Mouse (Mus musculus) lung, postnatal 14 days (tissue): Measurements from ENCODE around the gene Rbm41.

Experiments used
- DNase-seq: peaks from one replicate; pipeline ENCODE4 v3.0.0; 2021

The Rbm41 gene

DNA sequence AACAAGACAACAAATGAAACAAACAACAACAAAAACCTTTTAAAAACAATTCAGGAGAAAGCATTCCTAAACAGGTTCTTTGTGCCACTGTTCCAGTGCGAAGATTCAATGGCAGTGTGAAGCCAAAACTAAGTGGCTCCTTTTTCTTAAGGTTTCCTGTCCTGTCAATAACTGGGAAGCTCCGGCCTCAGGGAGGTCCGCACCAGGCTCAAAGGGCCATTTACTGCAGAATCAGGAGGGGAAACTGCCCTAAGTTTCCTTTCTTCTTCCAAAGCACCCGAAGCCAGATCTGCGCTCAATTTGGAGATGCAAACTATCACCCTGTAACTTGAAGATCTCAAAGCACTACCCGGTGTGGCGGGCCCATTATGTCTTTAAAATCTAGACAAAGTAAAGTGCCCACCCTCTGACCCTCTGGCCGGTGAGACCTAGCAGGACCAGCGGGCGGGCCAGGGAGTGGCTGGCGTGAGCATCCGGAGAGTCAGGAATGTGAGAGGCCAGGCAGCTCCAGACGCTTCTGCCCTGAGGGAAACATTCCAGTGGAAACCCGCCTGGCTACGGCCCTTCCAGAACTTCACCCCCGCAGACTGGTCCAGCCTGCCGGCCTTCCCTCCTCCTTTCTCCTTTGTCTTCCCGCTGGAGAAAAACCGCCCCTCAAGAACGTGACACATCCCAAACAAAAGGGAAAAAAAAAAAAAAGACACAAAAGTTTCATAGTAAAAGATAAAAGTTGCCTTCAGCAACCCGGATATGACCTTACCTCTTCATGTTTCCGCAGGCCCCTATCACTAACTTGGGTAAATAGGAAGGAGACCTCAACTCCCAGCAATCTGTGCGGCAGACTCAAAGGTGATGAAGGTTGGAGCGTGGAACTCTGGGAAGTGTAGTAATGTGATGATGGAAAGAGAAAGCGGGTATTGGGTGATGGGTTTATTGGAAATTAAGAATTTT is at the start of gene Rbm41:
Gene Rbm41, minus strand, starts transcription at position 856 of the 951 bp plus-strand sequence.
- peak; percentile 26 for DNase-seq

DNA sequence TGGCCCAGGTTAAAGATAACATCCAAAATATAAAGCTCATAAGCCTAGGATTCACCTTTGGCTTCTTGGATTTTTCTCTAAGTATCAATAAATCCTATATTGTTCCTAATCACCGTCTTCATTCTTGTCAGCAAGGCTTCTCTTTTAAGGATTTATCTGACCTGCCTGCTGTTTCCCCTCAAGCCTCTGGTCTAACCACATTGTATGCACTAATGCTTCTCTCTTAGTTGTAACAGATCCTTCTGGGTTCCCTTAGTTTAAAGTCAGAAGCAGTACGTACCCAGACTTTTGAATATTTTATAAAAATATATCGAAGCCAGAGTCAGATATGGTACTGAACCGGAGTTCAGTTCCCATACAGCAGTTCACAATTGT is 283 bp upstream of the Rbm41 start:
- DNase-seq, result no peak

DNA sequence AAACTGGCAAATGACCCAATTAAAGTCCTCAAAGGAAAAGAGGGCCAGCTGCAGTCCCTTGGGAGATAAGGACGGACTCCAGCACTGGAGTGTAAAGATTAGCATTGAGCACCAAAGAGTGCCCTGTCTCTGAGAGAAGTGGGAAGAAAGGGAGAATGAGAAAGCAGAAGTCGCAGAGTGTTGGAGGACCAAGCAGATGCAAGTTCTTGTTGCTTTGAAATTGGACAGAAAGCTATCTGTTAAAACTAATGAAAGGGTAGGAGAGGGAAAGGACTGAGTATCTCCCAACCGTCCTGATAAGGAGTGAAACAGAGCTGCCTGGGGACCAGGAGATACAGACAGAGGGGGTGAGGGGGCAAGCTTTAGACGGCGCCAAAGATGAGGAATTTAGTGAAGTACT is 16.3 kb downstream of the Rbm41 start:
- no peak for DNase-seq

DNA sequence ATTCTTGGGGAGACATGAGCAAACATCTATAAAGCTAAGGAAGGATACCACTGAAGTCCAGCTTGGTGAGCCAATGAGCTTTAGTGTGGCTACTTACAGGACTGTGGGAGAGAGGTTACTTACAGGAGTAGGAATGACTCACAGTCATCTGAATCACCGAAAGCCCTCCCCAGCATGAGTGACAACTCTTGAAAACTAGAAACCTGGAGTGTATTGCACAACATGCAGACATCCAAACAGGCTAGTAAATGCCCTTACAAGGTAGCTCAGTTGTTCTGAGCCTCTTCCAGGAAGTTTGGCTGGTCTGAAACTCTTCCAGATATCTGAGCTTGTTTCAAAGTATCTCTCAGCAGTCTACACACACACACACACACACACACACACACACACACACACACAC is 64.9 kb downstream of the Rbm41 start:
- no peak for DNase-seq

DNA sequence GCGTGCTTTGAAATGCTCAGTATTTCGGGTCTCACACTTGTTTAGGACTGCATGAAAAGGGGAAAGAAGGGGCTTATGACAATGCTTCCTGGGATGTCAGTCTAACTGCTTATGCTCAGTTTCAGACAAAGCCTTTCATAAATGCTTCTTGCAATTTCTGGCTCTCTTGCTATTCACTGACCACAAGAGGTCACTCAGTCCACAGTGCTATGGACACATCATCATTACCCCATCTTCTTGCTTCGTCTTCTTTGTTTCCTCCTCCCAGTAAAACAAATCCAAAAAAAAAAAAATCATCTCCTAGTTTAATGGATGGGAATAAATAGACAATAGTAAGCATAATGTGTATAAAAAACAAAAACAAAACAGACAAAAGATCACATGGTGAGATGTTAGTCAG is 65.9 kb downstream of the Rbm41 start:
- no peak for DNase-seq

DNA sequence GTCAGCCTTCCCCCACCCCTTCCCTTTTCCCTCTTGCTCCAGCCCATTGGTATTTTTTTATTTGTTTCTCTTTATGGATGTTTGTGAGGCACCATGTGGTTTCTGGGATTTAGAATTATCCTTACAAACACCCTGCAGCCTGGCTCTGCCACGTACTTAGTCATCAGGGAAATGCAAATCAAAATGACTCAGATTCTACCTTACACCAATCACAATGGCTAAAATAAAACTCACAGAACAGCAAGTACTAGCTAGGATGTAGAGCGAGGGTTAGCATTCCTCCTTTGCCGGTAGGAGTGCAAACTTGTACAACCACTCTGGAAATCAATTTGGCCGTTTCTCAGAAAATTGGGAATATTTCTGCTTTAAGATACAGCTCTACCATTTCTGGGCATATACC is 77.8 kb downstream of the Rbm41 start:
- DNase-seq, result no peak

DNA sequence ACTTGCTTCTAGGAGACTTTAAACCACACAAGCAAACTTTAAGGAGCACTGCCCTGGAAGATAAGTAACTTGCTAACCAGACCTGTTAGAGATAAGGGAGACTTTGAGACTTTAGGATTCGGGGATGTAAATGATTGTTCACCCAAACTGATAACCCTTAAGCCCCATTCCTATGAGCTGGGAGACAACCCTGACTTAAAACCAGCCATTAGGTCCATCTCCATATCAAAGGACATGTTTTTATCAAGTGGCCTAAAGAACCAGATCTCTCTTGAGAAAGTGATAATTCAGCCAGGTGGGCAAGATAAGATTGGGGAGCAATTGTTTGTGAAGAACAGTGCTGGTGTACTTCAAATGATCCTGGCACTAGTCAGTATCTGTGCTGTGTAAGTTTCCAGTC is 107.0 kb downstream of the Rbm41 start:
- DNase-seq, result no peak

DNA sequence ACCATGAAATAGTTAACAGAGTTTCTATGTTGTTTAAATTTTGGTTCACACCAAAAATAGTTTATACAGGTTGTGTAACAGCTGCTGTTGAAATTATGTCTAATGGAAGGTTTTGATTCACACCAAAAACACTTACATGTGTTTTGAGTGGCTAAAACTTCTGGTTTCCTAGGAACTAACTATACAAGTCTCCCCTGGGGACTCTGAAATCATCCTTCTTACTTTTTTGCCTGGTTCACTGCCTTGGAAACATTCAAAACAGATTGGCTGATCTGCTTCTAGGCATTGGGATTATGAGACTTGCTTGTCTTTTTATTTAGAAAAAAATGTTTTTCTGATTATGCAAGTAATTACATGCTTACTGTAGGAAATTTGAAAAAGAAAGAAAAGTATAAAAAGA is 115.2 kb downstream of the Rbm41 start:
- DNase-seq, result no peak

DNA sequence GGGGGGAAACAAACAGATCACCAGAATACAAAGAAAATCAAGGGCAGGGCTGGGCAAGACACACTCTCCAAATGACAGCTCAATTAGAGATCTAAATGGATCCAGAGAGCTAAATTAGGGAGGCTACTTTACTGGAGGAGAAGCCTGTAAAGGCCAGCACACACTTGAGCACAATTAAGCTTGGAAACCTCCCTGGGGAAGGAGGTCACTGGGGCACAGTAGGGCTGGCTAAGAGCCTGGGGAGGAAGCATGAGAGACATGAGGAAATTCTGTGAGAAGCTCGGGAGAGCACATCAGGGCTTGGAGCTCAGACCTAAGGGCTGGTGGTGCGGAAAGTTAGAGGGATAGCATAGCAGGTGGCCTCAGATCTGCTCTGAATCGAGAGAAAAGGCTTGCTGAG is 120.5 kb downstream of the Rbm41 start:
- DNase-seq, result no peak

DNA sequence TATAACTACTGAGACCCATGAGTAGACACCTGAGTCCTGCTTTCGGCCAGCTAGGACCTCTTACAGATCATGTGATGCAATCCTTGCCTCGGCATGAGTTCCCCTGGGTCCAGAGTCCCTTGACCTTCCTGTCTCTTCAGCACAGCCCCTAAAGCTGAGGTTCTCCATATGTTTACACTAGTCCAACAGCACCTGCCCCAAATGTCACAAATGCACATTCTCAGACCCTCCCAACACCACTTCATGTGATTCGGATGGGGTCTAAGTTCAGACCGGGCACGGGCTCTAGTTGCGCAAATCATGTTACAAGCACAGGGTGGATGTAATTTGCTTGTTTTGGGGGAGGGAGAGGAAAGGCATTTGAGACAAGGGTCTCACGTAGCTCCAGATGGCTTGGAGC is 121.3 kb downstream of the Rbm41 start:
- DNase-seq, result no peak

DNA sequence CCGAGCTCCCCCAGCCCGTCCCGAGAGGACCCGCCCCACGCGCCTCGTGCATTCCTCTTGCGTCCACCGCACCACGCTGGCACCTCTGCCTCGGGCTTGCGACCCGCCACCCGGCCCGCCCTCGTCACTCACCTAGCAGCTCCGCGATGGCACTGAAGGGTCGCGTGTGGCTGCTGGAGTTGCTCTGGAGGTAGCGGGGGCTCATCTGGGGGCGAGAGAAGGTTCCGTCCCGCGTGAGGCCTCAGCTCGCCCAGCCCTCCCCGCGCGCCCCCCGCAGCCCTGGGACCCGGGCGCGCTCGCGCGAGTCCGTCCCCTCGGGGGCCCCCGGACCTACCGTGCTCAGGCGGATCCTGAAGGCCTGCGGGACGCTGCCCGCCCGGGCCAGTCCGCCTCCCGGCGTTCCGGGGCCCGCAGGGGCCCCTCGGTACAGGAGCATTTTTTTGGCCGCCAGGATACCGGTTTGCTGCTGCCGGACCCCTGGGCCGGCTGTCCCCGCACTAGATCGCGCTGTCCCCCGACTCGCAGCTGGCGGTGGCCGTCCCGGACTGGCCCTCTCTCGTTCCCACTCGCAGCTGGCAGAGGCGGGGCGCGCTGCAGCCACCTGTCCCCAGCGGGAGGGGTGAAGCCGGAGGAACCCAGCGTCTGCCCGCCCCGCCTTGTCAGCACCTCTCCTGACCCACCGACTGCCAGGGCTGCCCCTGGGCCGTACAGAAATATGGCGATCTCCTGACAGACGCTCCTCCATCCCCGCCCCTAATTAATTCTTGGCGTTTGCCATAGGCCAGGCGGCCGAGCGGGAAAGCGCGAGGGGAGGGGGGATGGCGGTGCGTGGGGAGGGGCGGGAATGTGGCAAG is 127.2 kb downstream of the Rbm41 start, which contains the start of gene Morc4:
Gene Morc4, minus strand, starts transcription at position 740 of the 854 bp plus-strand sequence.
- peak; percentile 54 for DNase-seq

DNA sequence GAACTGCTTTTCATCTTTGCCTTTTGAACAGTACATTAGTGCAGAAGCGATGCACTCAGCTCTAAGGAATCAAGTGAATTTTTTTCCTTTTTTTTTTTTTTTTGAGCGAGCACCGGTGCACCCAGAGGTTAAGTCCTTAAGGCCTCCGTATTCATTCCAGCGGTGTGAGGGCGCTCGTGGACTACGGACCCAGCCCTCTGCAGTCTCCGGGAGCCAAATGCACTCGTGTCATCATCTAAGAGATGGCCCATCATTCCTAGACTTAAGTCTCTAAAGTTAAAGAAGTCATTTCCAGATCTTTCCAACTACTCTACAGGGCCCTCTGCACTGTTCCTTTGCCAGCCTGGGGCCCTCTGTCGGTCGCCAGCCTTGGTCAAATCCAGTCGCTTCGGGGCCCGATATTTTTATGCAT is 128.1 kb downstream of the Rbm41 start:
- peak; percentile 43 for DNase-seq

DNA sequence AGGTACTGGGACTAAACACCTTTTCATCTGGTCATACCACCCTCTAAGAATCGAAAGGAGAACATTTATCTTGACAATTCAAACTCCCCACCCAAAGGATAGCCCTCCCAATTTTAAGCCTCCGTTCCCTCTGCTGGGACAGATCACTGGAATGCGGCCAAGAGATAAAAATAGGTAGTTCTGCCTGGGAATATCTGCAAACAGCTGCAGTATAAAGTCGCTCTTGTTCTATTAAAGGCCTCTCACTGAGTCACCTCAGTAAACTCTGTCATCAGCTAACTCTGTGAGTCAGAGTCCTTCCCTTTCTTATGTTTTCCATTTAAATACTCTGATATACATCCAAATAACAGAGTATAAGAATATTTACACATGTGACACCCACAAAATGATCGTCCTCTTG is 139.0 kb downstream of the Rbm41 start:
- DNase-seq, result no peak

DNA sequence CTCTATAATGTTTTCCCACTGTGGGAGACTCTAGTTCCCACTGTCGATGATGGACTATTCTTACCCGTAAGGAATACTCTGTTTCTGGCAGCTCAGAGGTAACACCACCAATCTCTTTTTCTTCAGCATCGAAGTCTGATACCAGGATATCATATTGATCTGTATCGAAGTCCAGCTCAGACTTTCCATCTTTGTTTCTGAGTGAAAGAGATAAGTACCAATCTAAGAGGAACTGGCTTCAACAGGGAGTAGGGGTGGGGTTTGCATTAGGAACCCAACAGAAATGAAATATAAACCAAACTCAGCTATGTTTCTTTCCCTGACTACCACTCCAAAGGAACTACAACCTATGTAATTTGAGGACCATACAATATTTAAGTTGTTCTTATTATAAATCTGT is 143.6 kb downstream of the Rbm41 start:
- DNase-seq, result no peak

DNA sequence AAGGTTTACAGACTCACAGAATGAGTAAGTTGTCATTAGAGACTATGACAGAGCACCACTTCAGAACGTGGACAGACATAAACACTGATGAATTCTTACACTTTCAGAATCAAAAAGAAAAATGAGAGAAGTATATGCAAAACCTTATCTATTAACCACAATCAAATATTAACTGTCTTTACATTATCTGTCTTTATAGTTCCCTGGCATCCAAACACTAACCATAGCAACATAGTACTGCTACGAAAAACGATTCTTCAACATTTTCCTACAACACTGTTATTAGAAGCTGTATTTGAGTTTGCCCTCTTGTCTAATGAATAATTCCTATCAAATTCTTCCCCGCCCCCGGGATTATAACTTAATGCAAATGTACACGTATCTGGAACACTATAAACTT is 157.3 kb downstream of the Rbm41 start:
- no peak for DNase-seq
